Mouse (Mus musculus) 416B (cell line): Measurements from ENCODE around the gene Grtp1.

Experiments
- DNase-seq: peaks from one replicate; pipeline ENCODE4 v3.0.0; 2011; ENCODE audit warnings: low read depth

Gene Grtp1

GRCm38 (mm10) chr8:13204371-13205140 is 4.1 kb upstream of the Grtp1 start:
- DNase-seq = peak; percentile 90

- peak; percentile 39 for DNase-seq
Measured at GRCm38 (mm10) chr8:13203472-13203871, 3.1 kb upstream of the Grtp1 start.

- DNase-seq = no peak
Measured at GRCm38 (mm10) chr8:13202806-13203205, 2.4 kb upstream of the Grtp1 start.

- peak; percentile 45 for DNase-seq
Measured at GRCm38 (mm10) chr8:13202041-13202440, 1.6 kb upstream of the Grtp1 start.

DNA sequence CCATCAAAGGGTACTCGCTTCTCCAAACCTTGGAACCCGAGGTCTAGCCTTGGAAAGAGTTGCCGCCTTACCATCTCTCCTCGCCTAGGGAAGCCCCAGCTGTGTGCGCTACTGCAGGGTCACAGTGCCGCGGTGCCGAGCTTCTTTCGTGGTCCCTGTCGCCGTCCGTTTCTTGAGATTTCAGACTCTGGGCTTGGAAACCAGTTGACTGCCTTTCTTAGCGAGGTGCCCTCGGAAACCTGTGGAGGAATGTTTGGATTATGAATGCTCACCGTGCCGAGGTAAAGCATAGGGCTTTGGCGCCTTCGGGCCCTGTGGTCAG is 554 bp upstream of the Grtp1 start:
- DNase-seq = no peak

GRCm38 (mm10) chr8:13199385-13200061 is 897 bp downstream of the Grtp1 start:
- no peak for DNase-seq

GRCm38 (mm10) chr8:13197493-13197892 is 2.9 kb downstream of the Grtp1 start:
- no peak for DNase-seq

GRCm38 (mm10) chr8:13194818-13195217 is 5.6 kb downstream of the Grtp1 start:
- DNase-seq = no peak

GRCm38 (mm10) chr8:13190235-13190634 is 10.2 kb downstream of the Grtp1 start:
- no peak for DNase-seq

GRCm38 (mm10) chr8:13188857-13189256 is 11.6 kb downstream of the Grtp1 start:
- no peak for DNase-seq

GRCm38 (mm10) chr8:13188052-13188555 is 12.3 kb downstream of the Grtp1 start:
- DNase-seq = no peak

DNA sequence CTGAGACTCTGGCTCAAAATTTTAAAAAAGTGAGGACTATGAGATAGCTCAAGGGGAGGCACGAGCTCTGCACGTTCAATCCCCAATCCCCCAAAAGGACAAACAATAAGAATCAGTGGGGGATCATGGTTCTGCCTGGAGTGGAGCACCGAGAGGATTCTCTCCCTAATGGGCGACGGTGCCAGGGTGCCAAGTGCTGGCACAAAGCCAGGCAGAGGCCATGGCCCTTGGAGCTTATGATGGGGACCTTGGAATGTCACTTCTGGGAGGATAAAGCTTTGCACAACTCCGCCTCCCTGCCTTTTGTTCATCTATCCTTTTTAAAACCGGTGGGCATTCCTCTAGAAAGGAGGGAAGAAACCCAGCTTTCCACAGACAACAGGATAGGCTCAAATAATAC is 12.8 kb downstream of the Grtp1 start:
- no peak for DNase-seq

GRCm38 (mm10) chr8:13187229-13187628 is 13.2 kb downstream of the Grtp1 start:
- DNase-seq = no peak

DNA sequence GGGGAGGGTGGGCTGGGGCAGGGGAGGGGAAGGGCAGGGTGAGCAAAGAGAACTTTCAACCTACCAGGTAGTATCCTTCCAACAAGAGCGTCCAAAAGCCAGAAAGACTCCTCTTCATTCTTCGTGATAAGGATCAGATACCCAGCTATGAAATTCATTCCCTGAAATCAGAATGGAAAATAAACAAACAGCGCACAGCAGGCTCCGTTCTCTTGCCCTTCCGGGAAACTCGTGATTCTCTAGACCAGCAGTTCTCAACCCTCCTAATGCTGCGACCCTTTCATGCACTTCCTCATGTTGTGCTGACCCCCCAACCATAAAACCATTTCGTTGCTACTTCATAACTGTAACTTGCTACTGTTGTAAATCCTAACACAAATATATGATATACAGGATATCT is 13.6 kb downstream of the Grtp1 start:
- DNase-seq = no peak

- no peak for DNase-seq
Measured at GRCm38 (mm10) chr8:13181691-13181976, 18.8 kb downstream of the Grtp1 start.

DNA sequence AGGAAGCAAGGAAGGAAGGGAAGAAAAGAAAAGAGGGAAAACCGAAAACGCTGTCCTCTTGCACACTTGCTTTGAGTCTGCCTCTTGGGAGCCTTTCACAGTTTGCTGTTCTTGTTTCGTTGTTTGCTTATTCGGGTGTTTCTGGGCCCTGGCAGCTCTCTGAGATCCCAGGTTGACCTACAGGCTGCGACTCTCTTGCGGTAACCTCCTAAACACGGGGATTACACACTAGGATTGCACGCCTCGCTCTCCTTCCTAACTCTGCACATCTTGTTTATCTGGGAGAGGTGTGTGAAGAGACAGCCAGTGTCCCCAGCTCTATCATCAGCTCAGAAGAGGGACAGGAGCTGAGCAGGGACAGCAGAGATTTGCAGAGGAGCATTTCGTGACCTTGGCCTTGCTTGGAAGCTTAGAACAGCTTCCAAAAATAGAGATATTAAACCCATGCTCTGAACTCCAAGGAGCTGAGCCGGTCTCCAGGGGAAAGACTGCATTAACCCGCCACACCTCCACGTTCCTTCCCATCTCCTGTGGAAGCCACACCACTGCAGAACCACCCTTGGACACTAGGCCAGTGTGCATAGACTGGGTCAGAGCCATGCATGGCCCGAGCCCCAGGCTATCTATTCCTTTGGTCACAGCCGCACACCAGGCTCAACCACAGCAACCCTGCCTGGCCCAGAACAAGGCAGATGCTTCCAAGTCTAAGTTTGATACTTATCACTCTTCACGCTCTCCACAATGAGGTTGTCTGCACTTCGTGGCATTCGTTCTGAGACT is 19.3 kb downstream of the Grtp1 start:
- no peak for DNase-seq

GRCm38 (mm10) chr8:13180408-13180807 is 20.0 kb downstream of the Grtp1 start:
- no peak for DNase-seq

GRCm38 (mm10) chr8:13179948-13180347 is 20.5 kb downstream of the Grtp1 start:
- DNase-seq = no peak

GRCm38 (mm10) chr8:13179482-13179881 is 20.9 kb downstream of the Grtp1 start:
- no peak for DNase-seq

GRCm38 (mm10) chr8:13178137-13178536 is 22.3 kb downstream of the Grtp1 start:
- no peak for DNase-seq

- DNase-seq = no peak
Measured at GRCm38 (mm10) chr8:13177173-13177852, 23.1 kb downstream of the Grtp1 start.

GRCm38 (mm10) chr8:13175650-13176049 is 24.8 kb downstream of the Grtp1 start:
- no peak for DNase-seq
